Mouse (Mus musculus) limb, embryonic 11.5 days (tissue): ENCODE measurements around the gene Upf3a. TPM values are rescaled to one million over a fixed set of nuclear protein-coding genes. Genes with fewer than 3 reads are reported as not detected.
A peak's percentile ranks its signal among the peaks of the same experiment; 100 is the strongest.

Source experiments
- ATAC-seq: fragments of 200-750 bp; cut with Nextera tagmentation; 2 replicates; pipeline ENCODE4 v1.8.0; 2017; ENCODE audit warnings: low read depth; ENCODE audit not compliant: insufficient number of reproducible peaks, low FRiP score, low TSS enrichment
- DNase-seq: peaks from one replicate; pipeline ENCODE4 v3.0.0-alpha.2; 2015; ENCODE audit warnings: low spot score
- H3K27ac ChIP-seq: fragments of 300-500 bp; sonication (generic); replicated peaks from 2 replicates; pipeline ENCODE4 v1.5.1; 2014; ENCODE audit warnings: low read depth, mild to moderate bottlenecking, low read length
- H3K27me3 ChIP-seq: fragments of 300-500 bp; sonication (generic); 2 replicates; pipeline ENCODE4 v1.6.1; 2014; ENCODE audit warnings: mild to moderate bottlenecking, low read length, mixed read lengths; ENCODE audit not compliant: control insufficient read depth, insufficient read depth
- H3K36me3 ChIP-seq: fragments of 300-500 bp; sonication (generic); 2 replicates; pipeline ENCODE4 v1.6.1; 2014; ENCODE audit warnings: mild to moderate bottlenecking, low read length, moderate library complexity, mixed read lengths; ENCODE audit not compliant: control insufficient read depth, insufficient read depth
- H3K4me1 ChIP-seq: fragments of 300-500 bp; sonication (generic); 2 replicates; pipeline ENCODE4 v1.6.1; 2014; ENCODE audit warnings: low read length, mixed read lengths; ENCODE audit not compliant: control insufficient read depth, insufficient read depth
- H3K4me2 ChIP-seq: fragments of 300-500 bp; sonication (generic); 2 replicates; pipeline ENCODE4 v1.6.1; 2014; ENCODE audit warnings: low read depth, mild to moderate bottlenecking, moderate library complexity; ENCODE audit not compliant: severe bottlenecking
- H3K4me3 ChIP-seq: fragments of 300-500 bp; sonication (generic); 2 replicates; pipeline ENCODE4 v1.5.1; 2014; ENCODE audit warnings: low read depth, low read length
- H3K9ac ChIP-seq: fragments of 300-500 bp; sonication (generic); 2 replicates; pipeline ENCODE4 v1.6.1; 2014; ENCODE audit warnings: mild to moderate bottlenecking, low read length
- H3K9me3 ChIP-seq: fragments of 300-500 bp; sonication (generic); 2 replicates; pipeline ENCODE4 v1.6.1; 2016; ENCODE audit warnings: low read length; ENCODE audit not compliant: control insufficient read depth
- WGBS: fragments of 180-500 bp; shearing (Covaris S2); extraction: QIAGEN DNeasy Blood & Tissue Kit; methylation state at CpG from one replicate; pipeline ENCODE4 v1.1.7; 2014; 5-methylcytosine and 5-hydroxymethylcytosine counted together
- polyA plus RNA-seq: library from polyadenylated mRNA; unstranded; fragments of >200 nt; fragmentation: Nextera tagmentation; extraction: Ambion mirVana; gene quantifications from 2 replicates; pipeline ENCODE4 v1.2.1, GENCODE M21; 2014

Gene Upf3a
- polyA plus RNA-seq, 1 experiment from 2014 or later = 43.7 TPM

DNA sequence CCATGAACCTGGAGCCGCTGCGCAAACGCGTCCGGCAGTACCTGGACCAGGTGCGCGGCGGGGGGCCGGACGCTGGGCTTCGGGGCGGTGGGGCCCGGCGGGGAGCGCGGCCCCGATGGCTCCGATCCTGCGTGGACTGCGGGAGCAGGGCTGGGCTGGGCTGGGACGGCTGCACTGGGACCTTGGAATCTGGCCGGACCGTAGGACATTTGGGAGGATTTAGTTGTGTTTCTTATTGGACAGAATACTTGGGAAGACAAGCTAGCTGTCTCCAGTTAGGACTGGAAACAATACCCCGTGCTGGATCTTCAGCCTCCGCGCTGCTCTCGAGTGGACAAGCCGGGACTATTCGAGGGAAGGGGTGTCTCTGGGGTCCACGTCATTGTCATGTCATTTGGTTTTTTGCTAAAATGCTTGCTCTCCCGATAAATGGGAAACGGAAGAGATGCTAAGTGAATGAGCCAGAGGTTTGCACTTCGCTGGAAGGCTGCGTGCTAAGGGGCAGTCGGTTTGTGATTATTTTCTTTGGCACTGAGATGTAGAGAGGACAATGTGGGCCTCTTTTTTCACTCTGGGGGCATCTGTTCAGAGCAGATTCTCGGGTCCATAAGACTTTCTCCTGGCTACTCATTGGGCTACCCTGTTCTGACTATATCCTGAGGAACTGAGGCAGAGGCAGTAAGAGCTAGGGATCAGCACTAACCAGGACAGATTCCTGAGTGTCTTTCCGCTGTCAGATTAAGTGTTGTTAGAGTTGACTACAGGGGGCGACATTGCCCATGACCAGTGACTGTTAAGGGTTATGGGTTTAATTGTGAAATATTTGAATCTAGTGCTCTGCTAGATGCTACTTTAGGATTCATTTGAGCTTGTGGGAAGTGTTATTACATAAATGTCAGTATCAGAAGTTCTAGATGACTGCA, 27.3 kb upstream of the Upf3a start:
- 1% methylated on average over 36 of the region's 38 CpGs for WGBS
- no peaks in the 10 kb centered on the region for H3K9me3 ChIP-seq
- H3K9ac ChIP-seq = peak overlapping the region; percentile 93

DNA sequence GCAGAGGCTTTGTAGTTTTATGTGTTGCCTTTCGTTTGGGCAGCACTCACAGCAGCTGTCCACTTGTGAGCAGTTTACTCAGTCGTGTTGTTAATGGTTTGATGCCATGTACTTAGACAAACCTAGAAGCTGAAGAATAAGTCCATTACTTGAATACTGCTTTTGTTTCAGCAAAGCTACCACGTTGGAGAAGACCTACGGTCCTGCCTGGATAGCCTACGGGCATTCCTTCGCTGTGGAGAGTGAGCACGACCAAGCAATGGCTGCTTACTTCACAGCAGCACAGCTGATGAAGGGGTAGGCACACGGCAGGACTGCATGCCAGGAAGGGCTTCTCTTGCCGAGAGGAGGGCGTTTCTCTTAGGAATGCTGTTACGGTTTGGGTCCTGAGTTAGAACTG, 16.2 kb upstream of the Upf3a start:
- Histone ChIP-seq H3K36me3 (peaks cover 44% of the 10 kb centered on the region), H3K27ac (no peak overlapping the region), H3K4me2 (no peak overlapping the region), H3K4me1 (no peaks in the 10 kb centered on the region), H3K4me3 (no peak overlapping the region), H3K27me3 (no peaks in the 10 kb centered on the region), H3K9ac (no peak overlapping the region), H3K9me3 (no peaks in the 10 kb centered on the region)
- WGBS = 89% methylated on average over 11 of the region's 11 CpGs
- no peak for ATAC-seq
- no peak for DNase-seq

More for the DNA sequence above, 27.3 kb upstream of the Upf3a start:
- peak overlapping the region; percentile 85 for H3K4me2 ChIP-seq
- H3K4me1 ChIP-seq = peaks cover 5% of the 10 kb centered on the region; the same call in 1 of the 2 replicates
- H3K27ac ChIP-seq = no peak overlapping the region; the same call in 1 of the 2 replicates
- peak overlapping the region; percentile 98 for H3K4me3 ChIP-seq
- peak; percentile 76 for ATAC-seq
- H3K27me3 ChIP-seq = no peaks in the 10 kb centered on the region
- DNase-seq = peak; percentile 45
- peaks cover 2% of the 10 kb centered on the region; the same call in 1 of the 2 replicates for H3K36me3 ChIP-seq

DNA sequence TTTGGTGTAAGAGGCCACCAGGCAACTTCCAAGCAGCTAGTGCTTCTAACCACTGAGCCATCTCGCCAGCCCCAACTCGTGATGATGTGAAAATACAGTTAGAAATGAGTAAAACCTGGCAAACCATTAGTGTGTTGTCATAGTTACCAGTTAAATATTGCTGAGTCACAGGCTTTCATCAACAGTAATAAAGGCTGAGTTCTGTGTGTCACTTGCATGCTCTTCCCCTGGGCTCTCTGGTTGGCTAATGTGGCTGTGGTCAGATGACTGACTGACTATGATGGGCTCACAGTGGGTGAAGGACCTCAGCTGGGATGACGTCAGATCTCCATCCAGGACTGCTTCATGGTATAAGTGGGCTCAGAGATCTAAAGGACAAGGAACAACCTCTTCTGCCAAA, 4.9 kb upstream of the Upf3a start:
- Histone ChIP-seq H3K27me3 (no peaks in the 10 kb centered on the region), H3K4me2 (no peak overlapping the region), H3K4me1 (no peaks in the 10 kb centered on the region), H3K36me3 (peaks cover 18% of the 10 kb centered on the region), H3K9ac (no peak overlapping the region), H3K27ac (no peak overlapping the region), H3K4me3 (no peak overlapping the region), H3K9me3 (no peaks in the 10 kb centered on the region)
- WGBS = 93% methylated on average over 3 of the region's 3 CpGs
- no peak for ATAC-seq
- DNase-seq = no peak

DNA sequence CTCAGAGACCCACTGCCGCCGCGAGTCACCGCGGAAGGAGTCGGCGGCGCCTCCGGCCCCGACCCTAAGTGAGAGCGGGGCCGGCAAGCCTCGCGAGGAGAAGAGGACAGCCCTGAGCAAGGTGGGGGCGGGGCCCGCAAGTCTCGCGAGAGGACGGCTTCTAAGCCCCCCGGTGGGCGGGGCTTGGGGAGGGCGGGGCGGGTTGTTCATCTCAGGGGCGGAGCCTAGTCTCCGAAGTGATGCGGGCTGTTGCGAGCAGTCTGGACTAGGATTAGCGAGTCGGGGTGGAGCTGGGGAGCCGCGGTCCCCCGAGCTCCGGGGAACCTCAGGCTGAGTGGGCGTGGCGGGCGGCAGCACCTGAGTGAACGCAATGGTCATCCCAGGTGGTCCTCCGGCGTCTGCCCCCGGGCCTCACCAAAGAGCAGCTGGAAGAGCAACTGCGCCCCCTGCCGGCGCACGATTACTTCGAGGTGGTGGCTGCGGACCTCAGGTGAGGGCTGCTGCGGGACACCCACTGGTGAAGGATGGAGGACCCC, 417 bp downstream of the Upf3a start:
- Histone ChIP-seq H3K4me3 (peak overlapping the region; percentile 70), H3K36me3 (peaks cover 6% of the 10 kb centered on the region; the same call in 1 of the 2 replicates), H3K4me1 (no peaks in the 10 kb centered on the region), H3K27me3 (no peaks in the 10 kb centered on the region), H3K9me3 (no peaks in the 10 kb centered on the region), H3K9ac (peak overlapping the region; percentile 97), H3K27ac (peak overlapping the region; percentile 93), H3K4me2 (peak overlapping the region; percentile 68)
- ATAC-seq = peak; percentile 94
- under 1% methylated on average over 45 of the region's 47 CpGs for WGBS
- DNase-seq = peak; percentile 98

DNA sequence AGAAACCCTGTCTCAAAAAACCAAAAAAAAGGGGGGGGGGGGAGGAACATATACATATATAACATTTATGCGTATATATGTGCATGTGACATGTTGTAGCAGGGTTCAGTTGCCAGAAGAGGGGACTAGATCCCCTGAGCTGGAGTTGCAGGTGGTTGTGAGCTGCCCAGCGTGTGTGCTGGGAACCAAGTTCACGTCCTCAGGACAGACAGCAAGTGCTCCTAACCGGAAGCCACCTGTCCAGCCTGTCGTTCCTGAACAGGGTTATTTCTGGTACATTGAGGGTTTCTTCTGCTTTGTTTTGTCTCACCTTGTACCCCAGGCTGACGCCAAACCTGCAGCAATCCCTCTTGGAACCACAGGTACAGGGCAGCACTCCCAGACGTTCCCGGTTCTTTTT, 4.2 kb downstream of the Upf3a start:
- DNase-seq (no peak), ATAC-seq (no peak)
- H3K4me3 ChIP-seq = no peak overlapping the region
- H3K9ac ChIP-seq = no peak overlapping the region
- H3K4me2 ChIP-seq = no peak overlapping the region
- no peaks in the 10 kb centered on the region for H3K9me3 ChIP-seq
- H3K27me3 ChIP-seq = no peaks in the 10 kb centered on the region
- no peak overlapping the region for H3K27ac ChIP-seq
- H3K36me3 ChIP-seq = peaks cover 4% of the 10 kb centered on the region; the same call in 1 of the 2 replicates
- H3K4me1 ChIP-seq = no peaks in the 10 kb centered on the region
- 91% methylated on average over 8 of the region's 8 CpGs for WGBS

DNA sequence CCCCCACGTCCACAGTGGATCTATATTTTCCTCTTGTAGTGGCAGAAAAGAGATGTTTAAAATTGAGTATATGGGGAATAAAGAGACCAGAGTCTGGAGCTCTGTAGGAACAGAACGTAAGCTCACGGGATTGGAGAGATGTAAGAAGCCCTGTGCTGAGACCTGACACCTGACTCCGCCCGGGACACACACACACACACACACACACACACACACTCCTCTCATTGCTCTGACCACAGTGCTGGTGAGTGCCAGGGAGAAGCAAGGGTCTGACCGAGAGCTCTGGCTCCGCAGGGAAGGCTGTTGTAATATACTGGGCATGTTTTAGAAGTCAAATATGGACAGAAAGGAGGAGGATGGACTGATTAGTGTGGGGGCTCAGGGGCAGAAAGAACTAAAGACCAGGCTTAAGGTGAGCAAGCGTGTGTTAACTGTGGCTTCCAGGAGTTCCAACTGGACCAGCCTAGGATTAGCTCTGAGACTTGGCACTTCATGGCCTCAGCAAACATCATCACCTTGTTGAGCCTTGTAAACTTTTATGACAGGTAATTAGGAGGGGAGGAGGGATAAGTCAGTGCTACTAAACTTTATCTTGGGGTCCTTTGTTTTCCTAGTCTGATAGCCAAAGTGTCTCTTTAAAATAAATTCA, 7.8 kb downstream of the Upf3a start:
- 88% methylated on average over 8 of the region's 8 CpGs for WGBS
- no peak for DNase-seq
- Histone ChIP-seq H3K4me3 (no peak overlapping the region), H3K9ac (no peak overlapping the region), H3K4me1 (no peaks in the 10 kb centered on the region), H3K27ac (no peak overlapping the region), H3K9me3 (no peaks in the 10 kb centered on the region), H3K27me3 (no peaks in the 10 kb centered on the region), H3K36me3 (peaks cover 20% of the 10 kb centered on the region; the same call in 1 of the 2 replicates), H3K4me2 (no peak overlapping the region)
- ATAC-seq = no peak

DNA sequence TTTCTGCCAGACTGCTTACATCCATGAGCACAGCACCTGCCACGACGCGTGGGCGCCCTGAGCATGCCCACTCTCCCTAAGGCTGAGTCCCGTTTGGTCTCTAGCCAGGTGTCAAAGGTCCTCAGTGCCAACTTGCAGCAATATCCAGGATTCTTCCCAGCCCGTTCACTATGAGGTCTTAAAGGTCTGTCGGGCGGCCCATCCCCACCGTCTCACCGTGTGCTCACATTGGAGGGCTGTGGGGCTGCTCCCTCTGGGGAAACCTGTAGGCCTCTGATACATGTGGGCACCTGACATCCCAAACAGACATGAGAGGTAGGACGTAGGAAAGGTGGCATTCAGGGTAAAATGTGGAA, 8.3 kb downstream of the Upf3a start:
- peaks cover 22% of the 10 kb centered on the region; the same call in 1 of the 2 replicates for H3K36me3 ChIP-seq
- no peak overlapping the region for H3K4me3 ChIP-seq
- no peaks in the 10 kb centered on the region for H3K27me3 ChIP-seq
- no peak overlapping the region for H3K9ac ChIP-seq
- ATAC-seq (no peak), DNase-seq (no peak)
- H3K27ac ChIP-seq = no peak overlapping the region
- no peaks in the 10 kb centered on the region for H3K4me1 ChIP-seq
- H3K4me2 ChIP-seq = no peak overlapping the region
- no peaks in the 10 kb centered on the region for H3K9me3 ChIP-seq
- 87% methylated on average over 11 of the region's 11 CpGs for WGBS

DNA sequence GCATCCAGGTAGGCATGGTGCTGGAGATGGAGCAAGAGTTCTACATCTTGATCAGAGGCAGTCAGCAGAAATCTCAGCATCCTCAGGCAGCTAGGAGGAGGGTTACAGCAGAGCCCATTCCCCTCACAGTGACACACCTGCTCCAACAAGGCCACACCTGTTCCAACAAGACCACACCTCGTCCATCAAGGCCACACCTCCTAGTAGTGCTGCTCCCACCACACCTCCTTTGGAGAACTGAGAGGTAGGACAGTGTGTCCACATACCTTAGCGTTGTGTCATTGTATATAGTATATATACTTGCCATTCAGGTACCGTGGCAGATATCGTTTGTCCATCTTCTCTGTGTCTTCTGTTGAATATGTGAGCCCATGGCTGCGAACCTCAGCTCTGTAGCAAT, 12.3 kb downstream of the Upf3a start:
- 90% methylated on average over 5 of the region's 5 CpGs for WGBS
- H3K9ac ChIP-seq = no peak overlapping the region
- no peak for DNase-seq

More for the DNA sequence above, 12.3 kb downstream of the Upf3a start:
- no peaks in the 10 kb centered on the region for H3K9me3 ChIP-seq
- H3K4me1 ChIP-seq = no peaks in the 10 kb centered on the region
- H3K4me2 ChIP-seq = no peak overlapping the region
- peaks cover 21% of the 10 kb centered on the region; the same call in 1 of the 2 replicates for H3K36me3 ChIP-seq
- no peaks in the 10 kb centered on the region for H3K27me3 ChIP-seq
- no peak overlapping the region for H3K4me3 ChIP-seq
- ATAC-seq = no peak
- no peak overlapping the region for H3K27ac ChIP-seq
